8 mouse cellular contexts compared by ENCODE assay signal in the genomic region with DNA sequence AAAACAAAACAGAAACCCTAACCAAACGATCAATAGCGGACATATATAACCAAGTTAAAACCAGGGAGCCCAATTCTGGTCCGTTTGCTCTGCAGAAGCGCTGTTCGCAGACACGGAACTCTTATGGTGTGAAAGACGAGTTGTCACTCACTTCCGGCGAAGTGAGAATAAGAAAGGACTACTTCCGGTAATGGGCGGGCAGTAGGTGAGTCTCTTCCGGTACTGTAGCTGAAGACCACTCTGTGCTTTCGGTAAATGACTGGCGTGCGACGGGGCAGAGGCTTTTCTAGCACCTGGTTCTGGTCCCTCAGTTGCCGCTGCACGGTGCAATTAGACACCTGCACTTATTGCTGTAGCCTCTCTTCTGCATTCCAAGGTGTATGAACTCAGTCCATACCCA. TPM values are rescaled to one million over a fixed set of nuclear protein-coding genes. Genes with fewer than 3 reads are reported as not detected.
DNase-seq lines count a peak whose midpoint lies in the region; ATAC-seq and TF ChIP-seq lines count a peak whose summit lies in the region.

A gene (plus strand): TSS at position 176 of the 400 bp plus-strand sequence.

- no peak for DNase-seq in urinary bladder, adult 2 months (ENCODE audit: low spot score)
- DNase-seq in urinary bladder, postnatal 4 days (ENCODE audit: low spot score in 2 of 2) = no peak
- DNase-seq in left cerebral cortex, postnatal 4 days = peak; percentile 72
- peak; percentile 98 for DNase-seq in midbrain, embryonic 11.5 days (ENCODE audit: low spot score, missing footprints)
- DNase-seq in spleen, postnatal 10 days (ENCODE audit: low spot score in 2 of 2) = peak; percentile 73 to 80

- H3K4me3 ChIP-seq in intestine, postnatal 0 days (ENCODE audit: low read depth, low read length) = peak within 1 kb of the TSS; percentile 62
- peak within 1 kb of the TSS; percentile 57 for H3K4me3 ChIP-seq in midbrain, embryonic 11.5 days (ENCODE audit: low read depth, low read length)

- intact Hi-C loops in left cerebral cortex, postnatal 4 days (cut with DNase I) = no loop called here

- H3K9ac ChIP-seq in intestine, postnatal 0 days (ENCODE audit: low read depth, low read length) = peak within 1 kb of the TSS; percentile 68
- peak within 1 kb of the TSS; percentile 77 for H3K9ac ChIP-seq in midbrain, embryonic 11.5 days (ENCODE audit: low read length)

- peak within 1 kb of the TSS; percentile 94 for H3K4me2 ChIP-seq in intestine, postnatal 0 days (replicated peaks; ENCODE audit: low read depth)
- H3K4me2 ChIP-seq in midbrain, embryonic 11.5 days = peak within 1 kb of the TSS; percentile 90

- WGBS in intestine, postnatal 0 days = under 1% methylated on average over 18 of the region's 18 CpGs
- under 1% methylated on average over 18 of the region's 18 CpGs for WGBS in midbrain, embryonic 11.5 days

- no peak for TF ChIP-seq CTCF in intestine, postnatal 0 days (IDR thresholded peaks at IDR 0.05; ENCODE audit: low read depth)

- H3K9me3 ChIP-seq in intestine, postnatal 0 days (ENCODE audit: control insufficient read depth) = no peaks in the 10 kb centered on the region
- H3K9me3 ChIP-seq in midbrain, embryonic 11.5 days (ENCODE audit: control insufficient read depth, low read length) = no peaks in the 10 kb centered on the region

- H3K27ac ChIP-seq in intestine, postnatal 0 days (ENCODE audit: low read depth, low read length) = 0 out of 2 replicates have a peak within 1 kb of the TSS, but pooled peaks have one; percentile 30
- H3K27ac ChIP-seq in midbrain, embryonic 11.5 days (ENCODE audit: low read depth, low read length) = no peak within 1 kb of the TSS

- peaks cover 15% of the 10 kb centered on the region for H3K36me3 ChIP-seq in intestine, postnatal 0 days (ENCODE audit: control insufficient read depth, insufficient read depth)
- H3K36me3 ChIP-seq in midbrain, embryonic 11.5 days (ENCODE audit: control insufficient read depth, insufficient read depth, low read length) = no peaks in the 10 kb centered on the region

- peaks cover 20% of the 10 kb centered on the region for H3K27me3 ChIP-seq in intestine, postnatal 0 days (replicated peaks; ENCODE audit: control insufficient read depth, insufficient read depth, low read length)
- H3K27me3 ChIP-seq in midbrain, embryonic 11.5 days (ENCODE audit: control insufficient read depth, insufficient read depth, low read length) = peaks cover 17% of the 10 kb centered on the region

- peak; percentile 85 for ATAC-seq in common myeloid progenitor, adult 5-6 weeks (replicated peaks; ENCODE audit: low read depth, poor library complexity, severe bottlenecking)
- peak; percentile 78 for ATAC-seq in granulocyte monocyte progenitor cell, adult 5-6 weeks (replicated peaks; ENCODE audit: poor library complexity, severe bottlenecking)
- ATAC-seq in intestine, postnatal 0 days = 0 out of 2 replicates have a peak, but pooled peaks have one; percentile 28
- peak; percentile 69 for ATAC-seq in midbrain, embryonic 11.5 days (ENCODE audit: low FRiP score)

- H3K4me1 ChIP-seq in intestine, postnatal 0 days (replicated peaks; ENCODE audit: control insufficient read depth, insufficient read depth, low read length) = peaks cover 10% of the 10 kb centered on the region
- H3K4me1 ChIP-seq in midbrain, embryonic 11.5 days (ENCODE audit: control insufficient read depth, insufficient read depth, low read length) = peaks cover 27% of the 10 kb centered on the region

RNA-seq across cellular contexts. Expression of the gene that starts here (rescaled TPM):
- 23.2 and 27.6 TPM in 2 replicates for polyA plus RNA-seq in urinary bladder, adult 2 months (2012; rRNA removed)
- total RNA-seq in common myeloid progenitor, adult 5-6 weeks (2017) = 10.2 and 21.0 TPM in 2 replicates
- 12.5 and 16.9 TPM in 2 replicates for total RNA-seq in granulocyte monocyte progenitor cell, adult 5-6 weeks (2014; fragmentation: Nextera tagmentation)
- 14.8 and 19.3 TPM in 2 replicates for total RNA-seq in granulocyte monocyte progenitor cell, adult 5-6 weeks (2017)
- 9.6 and 10.2 TPM in 2 replicates for polyA plus RNA-seq in intestine, postnatal 0 days (2015; fragmentation: Nextera tagmentation; extraction: Ambion mirVana)
- 10 to 100 TPM; 25.2 to 26.5 TPM for total RNA-seq in left cerebral cortex, postnatal 4 days (2021)
- 23.7 and 27.4 TPM in 2 replicates for polyA plus RNA-seq in midbrain, embryonic 11.5 days (2014; fragmentation: Nextera tagmentation; extraction: Ambion mirVana)

Comparison
In these comparisons a context has a peak if more than half of its experiments do, and no peak if none do; other contexts are left out.
1. DNase-seq: peak in left cerebral cortex, postnatal 4 days (single experiment), midbrain, embryonic 11.5 days (single experiment) and spleen, postnatal 10 days (2 of 2); none in urinary bladder, adult 2 months (single experiment) and urinary bladder, postnatal 4 days (0 of 2).
2. ATAC-seq: peak in every context shown above with its lines; median percentile 85 in common myeloid progenitor, adult 5-6 weeks; 78 in granulocyte monocyte progenitor cell, adult 5-6 weeks; 69 in midbrain, embryonic 11.5 days; 28 in intestine, postnatal 0 days.